Mouse (Mus musculus) heart, adult 11 months (tissue): ENCODE results near the gene Kcnt1.
A peak's percentile ranks its signal among the peaks of the same experiment; 100 is the strongest.

Experiments
- DNase-seq: peaks from one replicate; pipeline ENCODE4 v3.0.0; 2022

The Kcnt1 gene

DNA sequence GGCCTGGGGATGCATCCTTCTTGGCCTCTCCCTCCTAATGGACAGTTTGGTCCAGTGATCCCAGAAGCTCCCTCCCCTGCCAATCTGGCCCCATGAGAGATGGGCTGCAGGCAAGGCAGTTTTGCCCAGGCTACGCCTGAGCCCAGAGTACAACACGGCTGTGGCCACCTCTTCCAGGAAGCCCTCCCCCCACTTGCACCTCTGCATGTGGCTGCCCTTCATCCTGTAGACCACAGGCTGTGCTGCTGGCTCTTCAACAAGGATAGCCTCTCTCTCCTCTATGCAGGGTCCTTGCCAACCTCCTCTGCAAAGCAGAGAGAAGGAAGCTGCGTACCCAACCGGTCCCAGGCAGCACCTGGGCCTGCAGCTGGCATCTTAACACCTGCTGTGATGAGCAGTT is 15.5 kb downstream of the Kcnt1 start:
- no peak for DNase-seq

DNA sequence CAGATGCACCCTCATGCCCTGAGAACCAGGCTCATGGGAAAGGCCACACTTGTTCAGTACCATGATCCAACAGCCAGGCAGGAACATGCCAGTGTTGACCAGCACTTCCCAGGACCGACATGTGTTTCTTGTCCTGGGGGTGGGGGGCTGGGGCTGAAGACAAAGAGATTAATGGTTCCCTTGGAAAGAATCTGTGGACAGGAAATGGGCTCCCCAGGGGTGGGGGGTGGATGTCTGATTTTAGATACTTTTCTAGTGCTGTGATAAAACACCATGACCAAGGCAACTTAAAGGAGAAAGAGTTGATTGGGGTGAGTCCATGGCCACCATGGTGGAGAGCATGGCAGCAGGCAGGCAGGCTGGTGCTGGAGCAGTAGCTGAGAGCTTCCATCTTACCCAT is 18.7 kb downstream of the Kcnt1 start:
- DNase-seq, result no peak

DNA sequence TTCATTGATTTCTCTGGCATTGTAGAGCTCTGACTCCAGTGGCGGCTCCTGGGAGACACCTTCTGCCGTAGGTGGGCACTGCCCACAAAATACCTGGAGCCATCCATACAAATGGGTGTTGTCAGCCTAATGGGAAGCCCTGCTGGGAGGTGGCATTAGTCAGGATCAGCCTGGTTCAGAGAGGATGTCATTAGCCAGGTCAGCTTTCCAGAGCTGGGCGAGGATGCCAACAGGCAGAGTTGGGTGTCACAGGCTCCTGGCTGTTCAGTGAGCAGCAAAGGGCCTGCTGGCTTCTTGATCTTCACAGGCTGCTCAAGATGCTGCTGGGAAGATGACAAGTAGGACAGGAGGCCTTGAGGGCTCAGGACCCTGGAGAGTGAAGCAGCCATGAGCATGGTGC is 21.2 kb downstream of the Kcnt1 start:
- no peak for DNase-seq

DNA sequence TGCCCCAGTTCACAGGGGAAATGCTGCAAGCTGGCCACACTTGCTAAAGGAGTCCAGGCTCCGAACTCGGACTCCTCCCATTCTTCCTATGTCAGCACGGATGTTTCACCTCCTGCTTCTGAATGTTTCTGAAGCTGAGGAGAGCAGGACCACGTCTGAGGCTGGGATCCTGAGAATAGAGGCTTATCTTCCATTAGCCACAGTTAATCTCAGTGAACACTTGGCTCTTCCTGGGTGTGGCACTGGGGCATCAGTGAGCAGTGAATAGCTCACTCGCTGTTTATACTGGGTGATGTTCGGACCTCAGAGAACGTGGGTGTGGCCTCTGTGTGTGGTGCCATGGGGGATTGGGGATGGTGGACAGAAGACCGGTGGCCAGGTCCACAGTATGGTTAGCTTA is 23.7 kb downstream of the Kcnt1 start:
- no peak for DNase-seq

DNA sequence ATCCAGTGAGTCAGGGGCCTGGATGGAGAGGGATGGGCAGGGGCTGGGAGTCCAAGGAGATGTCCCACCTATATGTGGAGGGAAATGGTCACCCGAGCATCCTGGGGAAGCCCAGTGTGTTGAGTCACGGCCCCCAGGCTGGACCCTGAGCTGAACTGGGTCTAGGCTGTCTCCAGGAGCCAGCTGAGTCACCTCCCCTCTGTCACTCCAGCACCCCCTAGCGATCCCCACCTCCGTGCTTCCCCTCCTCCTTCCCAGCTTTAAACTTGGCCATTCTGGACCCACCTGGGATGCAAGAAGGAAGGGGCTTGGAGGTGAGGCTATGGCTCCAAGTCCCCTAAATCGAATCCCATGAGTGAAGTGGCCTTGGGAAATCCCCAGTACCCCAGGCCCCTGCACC is 24.6 kb downstream of the Kcnt1 start:
- DNase-seq, result no peak

DNA sequence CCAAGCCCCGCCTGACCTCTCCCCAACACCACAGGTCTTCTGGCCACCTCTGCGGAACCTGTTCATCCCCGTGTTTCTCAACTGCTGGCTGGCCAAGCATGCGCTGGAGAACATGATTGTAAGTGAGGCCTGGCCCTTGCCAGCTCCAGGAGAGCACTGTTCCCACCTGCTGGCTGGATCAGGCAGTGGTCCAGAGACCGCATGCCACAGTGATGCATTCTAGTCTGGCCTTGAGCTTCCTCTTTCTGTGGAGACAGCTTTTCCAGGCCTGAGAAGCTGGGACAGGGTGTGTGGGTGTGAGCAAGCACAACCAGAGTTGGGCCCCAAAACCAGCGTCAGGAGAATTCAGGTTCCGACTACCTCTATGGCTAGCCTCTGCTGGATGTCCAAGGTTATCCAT is 28.9 kb downstream of the Kcnt1 start:
- DNase-seq, result no peak

DNA sequence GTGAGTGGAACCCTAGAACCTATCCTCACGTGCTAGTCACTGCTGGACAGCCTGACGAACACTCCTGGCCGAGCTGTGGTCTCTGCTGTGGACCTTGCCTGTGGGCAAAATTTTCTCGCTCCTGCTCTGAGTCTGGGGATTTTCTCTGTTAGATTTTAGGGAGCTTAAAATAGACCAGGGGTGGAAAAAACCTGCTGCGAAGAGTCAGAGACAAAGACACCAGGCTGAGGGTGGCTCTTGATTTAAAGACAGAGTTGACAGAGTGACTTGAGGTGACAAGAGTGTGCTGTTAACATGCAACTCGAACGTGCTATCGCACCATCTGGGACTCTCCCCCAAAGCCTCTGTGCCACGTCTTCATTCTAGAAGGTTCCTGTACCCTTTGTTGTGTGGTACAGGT is 35.4 kb downstream of the Kcnt1 start:
- DNase-seq, result no peak

DNA sequence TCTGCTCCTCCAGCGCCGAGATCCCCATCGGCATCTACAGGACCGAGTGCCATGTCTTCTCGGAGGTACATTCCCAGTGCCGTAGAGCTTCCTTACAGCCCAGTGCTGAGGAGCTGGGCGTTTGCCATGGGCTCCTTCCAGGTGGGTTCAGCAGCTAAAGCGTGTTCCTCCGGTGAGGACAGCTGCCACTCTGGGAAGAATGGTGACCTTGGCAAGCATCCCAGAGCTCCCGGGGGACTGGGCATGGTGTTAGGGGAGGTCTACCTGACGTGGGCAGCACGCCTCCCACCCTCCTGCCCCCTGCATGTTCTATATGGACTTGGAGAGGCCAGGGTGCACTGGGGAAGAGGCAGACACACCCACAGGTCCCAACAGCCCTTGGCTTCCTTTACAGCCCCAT is 46.3 kb downstream of the Kcnt1 start:
- no peak for DNase-seq

DNA sequence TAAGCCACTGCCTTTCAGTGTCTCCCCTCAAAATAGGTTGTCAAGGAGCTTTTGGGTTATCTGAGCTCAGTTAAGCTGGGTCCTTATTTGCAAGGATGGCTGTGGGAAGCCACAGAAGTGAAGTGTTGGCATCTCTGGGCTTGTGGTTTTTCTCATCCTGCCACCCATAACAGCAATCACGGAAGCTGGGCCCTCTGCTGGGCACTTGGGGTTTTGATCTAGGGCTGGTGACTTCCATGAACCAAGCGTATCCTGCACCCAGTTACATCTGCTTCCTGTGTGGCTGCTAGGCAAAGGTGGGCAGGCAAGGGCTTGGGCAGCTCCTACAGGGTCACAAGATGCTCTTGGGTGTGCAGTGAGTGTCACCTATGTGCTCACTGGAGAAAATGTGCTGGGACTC is 49.7 kb downstream of the Kcnt1 start:
- DNase-seq, result no peak

DNA sequence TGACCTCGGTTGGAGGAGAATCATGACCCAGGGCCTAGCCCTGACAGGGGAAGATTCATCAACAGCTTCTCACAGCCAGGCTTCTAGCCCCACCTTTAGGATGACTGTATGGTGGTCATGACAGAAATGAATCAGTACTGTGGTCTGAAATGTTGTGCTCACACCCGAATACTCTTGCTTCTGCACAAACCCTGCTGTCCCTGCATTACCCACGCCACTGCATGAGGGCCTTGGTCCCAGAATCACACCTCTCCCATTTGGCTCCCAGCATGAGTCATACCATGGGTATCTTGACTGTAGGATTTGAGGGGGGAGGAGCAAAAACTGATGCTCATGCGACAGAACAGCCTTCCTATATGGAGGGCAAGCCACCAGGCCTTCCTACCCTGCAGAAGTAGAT is 50.7 kb downstream of the Kcnt1 start:
- no peak for DNase-seq

DNA sequence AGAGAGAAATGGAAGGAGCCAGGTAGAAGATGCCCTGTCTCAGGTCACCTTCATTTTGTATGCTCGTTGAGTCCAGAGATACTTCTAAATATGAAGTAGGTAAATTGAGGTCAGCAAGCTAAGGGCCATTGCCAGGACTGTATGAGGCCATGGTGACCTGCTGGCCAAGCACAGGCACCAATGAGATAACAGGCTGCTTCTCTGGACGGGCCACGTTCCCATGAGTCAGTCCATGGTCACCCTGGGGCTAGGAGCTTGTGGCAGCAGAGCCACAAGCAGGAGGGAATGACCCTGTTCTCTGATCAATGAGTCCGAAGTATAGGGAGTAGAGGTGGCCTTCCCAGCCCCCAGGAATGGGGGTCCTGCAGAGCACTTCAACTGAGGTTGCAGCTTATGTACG is 51.3 kb downstream of the Kcnt1 start:
- no peak for DNase-seq

DNA sequence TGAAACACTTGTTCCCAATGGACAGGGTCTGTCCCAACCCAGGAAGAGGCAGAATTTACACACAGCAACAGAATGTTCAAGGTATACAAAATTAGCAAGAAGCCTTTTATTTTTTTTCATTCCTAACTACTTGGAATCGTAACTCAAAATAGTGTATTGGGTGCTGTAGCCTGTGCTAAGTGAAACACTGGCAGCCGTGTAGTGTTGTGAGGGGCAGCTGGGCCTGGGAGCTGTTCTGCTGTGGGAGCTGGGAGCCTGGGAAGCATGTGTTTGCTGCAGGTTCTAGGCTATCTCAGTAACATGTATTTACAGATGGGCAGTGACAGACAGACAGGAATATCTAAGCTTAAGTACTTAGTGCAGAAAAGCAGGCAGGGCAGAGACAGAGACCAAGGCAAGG is 54.9 kb downstream of the Kcnt1 start:
- DNase-seq, result no peak

DNA sequence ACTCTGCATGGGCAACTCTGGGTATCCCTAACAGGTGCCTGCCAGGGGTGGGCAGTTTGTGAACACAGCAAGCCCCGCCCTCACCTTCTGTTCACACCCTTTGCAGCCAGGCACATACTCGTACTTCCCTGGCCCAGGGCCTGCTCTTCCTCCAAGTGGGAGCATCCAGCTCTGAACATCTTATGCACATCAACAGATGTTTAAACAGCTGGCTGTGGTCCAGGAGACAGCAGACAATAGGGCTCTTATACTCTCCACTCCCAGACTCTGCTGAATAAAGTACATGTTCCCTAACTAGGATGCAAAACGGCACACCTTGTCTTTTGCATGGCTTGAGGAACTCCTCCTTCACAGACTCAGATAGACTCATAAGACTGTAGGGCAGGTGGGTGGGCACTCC is 56.4 kb downstream of the Kcnt1 start:
- no peak for DNase-seq

DNA sequence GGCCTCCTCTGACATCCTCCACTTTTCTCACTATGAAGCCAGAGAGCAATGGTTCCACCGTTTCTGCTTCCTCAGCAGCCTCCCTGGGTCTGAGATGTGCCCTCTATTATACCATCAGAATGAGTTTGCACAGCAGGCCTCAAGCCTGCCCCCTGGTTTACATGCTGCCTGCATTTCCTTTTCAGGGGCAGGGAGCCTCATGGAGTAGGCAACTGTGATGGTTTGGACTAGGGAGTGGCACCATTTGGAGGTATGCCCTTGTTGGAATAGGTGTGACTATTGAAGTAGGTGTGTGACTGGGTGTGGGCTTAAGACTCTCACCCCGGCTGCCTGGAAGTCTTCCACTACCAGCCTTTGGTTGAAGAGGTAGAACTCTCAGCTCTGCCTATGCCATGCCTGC is 60.3 kb downstream of the Kcnt1 start:
- no peak for DNase-seq

DNA sequence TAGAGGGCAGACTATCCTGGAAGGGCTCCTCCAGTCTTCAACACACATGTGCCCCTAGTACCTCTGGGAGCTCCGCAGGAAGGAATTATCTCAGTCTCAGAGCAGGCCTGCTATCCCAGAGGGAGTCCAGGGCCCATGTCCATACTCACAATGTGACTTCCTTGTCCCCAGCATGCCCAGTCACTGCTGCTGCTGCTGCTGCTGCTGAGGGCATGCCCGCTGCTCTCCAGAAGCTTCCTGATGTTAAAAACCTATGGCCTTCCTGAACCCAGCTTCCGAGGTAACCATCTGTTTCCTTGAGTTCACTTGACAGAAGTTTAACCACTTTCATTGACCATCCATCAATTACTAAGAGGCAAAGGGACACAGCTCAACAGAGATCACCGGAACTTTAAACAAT is 61.4 kb downstream of the Kcnt1 start:
- DNase-seq, result no peak

DNA sequence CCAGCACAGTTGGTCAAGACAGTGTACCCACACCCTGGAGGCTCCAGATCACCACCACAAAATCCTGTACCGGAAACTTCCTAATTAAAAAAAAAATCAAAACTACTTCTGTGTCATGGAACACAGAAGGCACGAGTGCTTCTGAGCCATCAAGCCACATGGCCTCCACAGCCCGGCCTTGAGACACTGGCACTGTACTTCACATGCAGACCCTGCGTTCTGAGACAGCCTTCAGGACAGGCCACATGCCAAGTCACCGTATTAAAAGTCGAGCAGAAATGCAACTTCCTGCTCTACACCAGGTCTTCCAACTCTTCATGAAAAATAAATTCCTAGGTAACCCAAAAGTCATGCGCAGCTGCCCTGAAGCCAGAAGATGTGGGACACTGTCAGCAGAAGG is 64.3 kb downstream of the Kcnt1 start:
- DNase-seq, result no peak

DNA sequence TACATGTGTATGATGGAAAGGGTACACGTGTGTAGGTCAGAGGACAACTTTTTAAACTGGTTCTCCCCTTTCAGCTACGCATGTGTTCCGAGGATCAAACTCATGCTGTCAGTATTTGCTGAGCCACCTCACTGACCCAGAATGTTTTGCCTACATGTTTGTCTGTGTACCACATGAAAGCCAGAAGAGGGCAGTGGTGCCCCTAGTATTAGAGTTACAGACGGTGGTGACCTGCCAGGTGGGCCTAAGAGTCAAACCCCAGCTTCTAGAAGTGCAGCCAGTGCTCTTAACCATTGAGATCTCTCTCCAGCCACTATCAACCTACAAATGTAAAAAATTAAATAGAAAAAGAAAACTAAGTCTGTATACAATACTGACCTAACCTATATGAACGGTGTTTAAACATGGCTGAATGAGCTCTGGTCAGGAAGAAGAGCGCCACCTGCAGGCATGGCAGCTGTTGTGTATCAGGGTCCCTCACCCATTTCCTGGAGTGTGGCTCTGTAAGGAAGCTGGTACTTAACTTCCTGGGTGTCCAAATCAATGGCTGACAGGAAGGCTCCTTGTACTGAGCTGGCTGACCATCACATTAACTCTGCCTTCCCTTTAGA is 67.8 kb downstream of the Kcnt1 start:
- DNase-seq, result peak; percentile 86

DNA sequence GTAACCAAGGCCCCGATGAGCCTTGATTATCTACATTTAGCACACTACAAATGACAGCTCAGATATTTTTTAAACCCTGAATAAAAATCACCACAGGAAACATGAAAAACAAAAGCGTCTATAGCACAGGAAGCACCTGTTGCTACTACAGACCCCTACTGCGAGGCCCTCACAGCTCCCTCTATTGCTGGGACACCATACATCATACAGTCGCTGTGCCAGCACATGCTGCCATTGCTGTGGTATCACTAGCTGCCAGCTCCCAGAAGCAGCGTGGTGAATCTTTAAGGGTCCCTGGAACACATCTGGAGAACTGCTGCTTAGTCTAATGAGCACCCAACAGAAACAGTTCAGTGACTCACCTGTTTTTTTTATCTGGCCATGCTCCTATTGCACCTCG is 77.0 kb downstream of the Kcnt1 start:
- DNase-seq, result peak; percentile 55

DNA sequence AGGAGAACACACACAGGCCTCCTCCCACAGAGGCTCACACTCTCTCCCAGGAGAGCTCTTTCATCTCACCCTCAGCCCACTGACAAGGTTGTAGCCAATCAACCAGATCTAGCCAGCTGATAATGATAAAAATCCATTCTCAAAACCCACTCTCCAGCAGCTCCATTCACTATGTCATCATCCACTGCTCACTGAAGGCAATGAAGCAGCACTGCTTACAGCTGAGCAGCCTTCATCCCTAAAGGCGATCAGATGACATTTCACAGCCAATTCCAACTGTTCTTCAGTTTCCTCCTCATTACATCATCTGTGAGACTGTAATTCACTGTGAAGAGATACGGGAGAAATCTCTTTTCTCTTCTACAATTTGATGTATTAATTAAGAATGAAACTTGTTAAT is 80.3 kb downstream of the Kcnt1 start:
- DNase-seq, result no peak

DNA sequence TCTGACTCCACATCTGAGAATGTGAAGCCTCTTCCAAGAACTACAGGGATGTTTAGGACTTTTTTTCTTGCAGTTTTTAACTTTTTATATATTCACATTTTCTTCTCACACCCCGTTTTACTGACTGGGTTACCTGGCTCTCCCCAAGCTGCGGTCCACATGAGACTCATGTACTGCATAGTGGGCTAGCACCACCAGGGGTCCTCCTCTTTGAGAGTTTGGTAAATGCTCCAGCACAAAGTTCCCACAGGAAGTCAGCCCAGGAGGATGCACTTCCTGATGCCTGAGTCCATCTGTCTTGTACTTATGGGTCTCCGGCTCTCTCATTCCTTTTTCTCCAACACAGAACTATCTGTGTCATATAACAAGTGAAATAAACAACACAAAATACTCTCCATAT is 84.4 kb downstream of the Kcnt1 start:
- DNase-seq, result peak; percentile 85

DNA sequence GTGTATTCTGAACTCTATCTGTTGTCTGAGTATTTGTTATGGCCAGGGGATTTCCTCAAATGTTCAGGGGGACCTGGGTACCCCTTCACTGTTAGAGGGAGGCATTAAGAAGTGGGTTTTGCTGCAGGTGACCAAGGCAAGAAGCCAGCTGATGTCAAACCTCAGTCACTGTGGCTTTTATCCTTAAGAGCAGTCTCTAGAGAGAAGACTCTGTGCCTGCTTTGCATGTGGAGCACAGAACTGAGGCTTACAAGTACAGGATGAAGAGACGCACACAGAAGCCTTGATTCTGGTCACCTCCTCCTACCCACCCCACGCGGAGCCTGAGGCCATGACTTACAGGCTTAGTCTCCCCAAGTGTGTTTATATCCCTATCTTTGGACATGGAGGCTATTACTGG is 85.8 kb downstream of the Kcnt1 start:
- DNase-seq, result peak; percentile 44
